In genomic region chr16:17277342-17278211, GRCm38 (mm10) we compare ENCODE assay signal across 8 mouse cellular contexts. TPM values are rescaled to one million over a fixed set of nuclear protein-coding genes. Genes with fewer than 3 reads are reported as not detected.
DNase-seq lines count a peak whose midpoint lies in the region; ATAC-seq and TF ChIP-seq lines count a peak whose summit lies in the region.

No protein-coding gene starts in this region.

- peak; percentile 6 for DNase-seq in ovary, postnatal 14 days (ENCODE audit: low spot score)
- no peak for DNase-seq in ovary, adult 18-20 months (ENCODE audit: low spot score)
- DNase-seq in layer of hippocampus, adult 2 months (ENCODE audit: low spot score in 2 of 2): peak; percentile 67 to 74
- peak; percentile 42 for DNase-seq in liver, postnatal 0 days
- no peak for DNase-seq in urinary bladder, postnatal 36 days (ENCODE audit: low spot score in 2 of 2)

- 7% methylated on average over 61 of the region's 61 CpGs for WGBS in heart, embryonic 16.5 days
- WGBS in liver, postnatal 0 days (ENCODE audit: insufficient replicate concordance): 7% methylated on average over 61 of the region's 61 CpGs
- WGBS in olfactory bulb, adult 2 months: 9% methylated on average over 61 of the region's 61 CpGs

- TF ChIP-seq POLR2A in olfactory bulb, adult 2 months (IDR thresholded peaks at IDR 0.05; ENCODE audit: insufficient read depth, low read depth, low read length): no peak

- peak overlapping the region; percentile 78 for H3K4me3 ChIP-seq in heart, embryonic 16.5 days (ENCODE audit: low read length)
- peak overlapping the region; percentile 87 for H3K4me3 ChIP-seq in layer of hippocampus, adult 2 months
- peak overlapping the region; percentile 58 for H3K4me3 ChIP-seq in liver, postnatal 0 days (ENCODE audit: low read depth, low read length)
- H3K4me3 ChIP-seq in olfactory bulb, adult 2 months (ENCODE audit: insufficient read depth, low read depth, low read length): peak overlapping the region; percentile 64

- H3K27ac ChIP-seq in heart, embryonic 16.5 days (ENCODE audit: low read length): no peak overlapping the region
- peak overlapping the region; percentile 94 for H3K27ac ChIP-seq in layer of hippocampus, adult 2 months
- no peak overlapping the region for H3K27ac ChIP-seq in liver, postnatal 0 days (ENCODE audit: low read depth)
- peak overlapping the region; percentile 10; the same call in 1 of the 2 replicates for H3K27ac ChIP-seq in olfactory bulb, adult 2 months (ENCODE audit: insufficient read depth, low read depth, low read length)

- peak overlapping the region; percentile 58 for H3K9ac ChIP-seq in heart, embryonic 16.5 days (ENCODE audit: low read length)
- no peak overlapping the region for H3K9ac ChIP-seq in liver, postnatal 0 days (replicated peaks)

- peaks cover 13% of the 10 kb centered on the region for H3K36me3 ChIP-seq in heart, embryonic 16.5 days (ENCODE audit: control insufficient read depth, insufficient read depth)
- H3K36me3 ChIP-seq in liver, postnatal 0 days (replicated peaks; ENCODE audit: insufficient read depth, low read length): peaks cover 14% of the 10 kb centered on the region

- TF ChIP-seq EP300 in liver, postnatal 0 days (IDR thresholded peaks at IDR 0.05; ENCODE audit: low read depth): no peak

- ATAC-seq in common myeloid progenitor, adult 5-6 weeks (replicated peaks; ENCODE audit: low read depth, poor library complexity, severe bottlenecking): peak; percentile 62
- ATAC-seq in heart, embryonic 16.5 days (replicated peaks; ENCODE audit: extremely low read depth, insufficient read depth, low FRiP score): no peak
- no peak for ATAC-seq in liver, postnatal 0 days

- peak overlapping the region; percentile 99 for H3K4me2 ChIP-seq in heart, embryonic 16.5 days (ENCODE audit: low read depth, low read length)
- H3K4me2 ChIP-seq in liver, postnatal 0 days (ENCODE audit: low read depth, low read length): peak overlapping the region; percentile 95

- H3K27me3 ChIP-seq in heart, embryonic 16.5 days (ENCODE audit: control insufficient read depth, insufficient read depth, low read length): peaks cover 19% of the 10 kb centered on the region
- H3K27me3 ChIP-seq in liver, postnatal 0 days (ENCODE audit: insufficient read depth, low read length): peaks cover 18% of the 10 kb centered on the region

- no peaks in the 10 kb centered on the region for H3K9me3 ChIP-seq in heart, embryonic 16.5 days (replicated peaks; ENCODE audit: control insufficient read depth, low read length)
- no peaks in the 10 kb centered on the region for H3K9me3 ChIP-seq in liver, postnatal 0 days (ENCODE audit: low read length)

- H3K4me1 ChIP-seq in heart, embryonic 16.5 days (ENCODE audit: control insufficient read depth, insufficient read depth, low read length): peaks cover 18% of the 10 kb centered on the region
- peaks cover 18% of the 10 kb centered on the region for H3K4me1 ChIP-seq in liver, postnatal 0 days (ENCODE audit: insufficient read depth)
- peaks cover 17% of the 10 kb centered on the region for H3K4me1 ChIP-seq in olfactory bulb, adult 2 months (ENCODE audit: control insufficient read depth, insufficient read depth, low read length)

- no peak; the same call in 1 of the 2 replicates for TF ChIP-seq CTCF in layer of hippocampus, adult 2 months (conservative IDR thresholded peaks at IDR 0.05)
- TF ChIP-seq CTCF in liver, postnatal 0 days (IDR thresholded peaks at IDR 0.05; ENCODE audit: low read depth): no peak
- TF ChIP-seq CTCF in olfactory bulb, adult 2 months (IDR thresholded peaks at IDR 0.05; ENCODE audit: insufficient read depth, low read depth, low read length): no peak

RNA-seq across cellular contexts. Expression of gene Tmem191c, which starts 1.7 kb away (rescaled TPM):
- 4.1 and 10.6 TPM in 2 replicates for total RNA-seq in common myeloid progenitor, adult 5-6 weeks (2017)
- polyA plus RNA-seq in heart, embryonic 16.5 days (2015; fragmentation: Nextera tagmentation; extraction: Ambion mirVana): 10.8 and 15.0 TPM in 2 replicates
- total RNA-seq in layer of hippocampus, adult 2 months (2021): 100 to 1,000 TPM in 1 of 2 experiments, 10 to 100 TPM in 1; 98.5 to 116 TPM
- polyA plus RNA-seq in liver, postnatal 0 days (2015; fragmentation: Nextera tagmentation; extraction: Ambion mirVana): 1.6 and 2.7 TPM in 2 replicates
- polyA plus RNA-seq in olfactory bulb, adult 2 months (2012; ENCODE audit: insufficient read depth, insufficient read length, low replicate concordance, missing spikeins): not detected in 2 replicates

RNA-seq across cellular contexts. Expression of gene Hic2, which starts 44.2 kb away (rescaled TPM):
- 1.5 and 1.6 TPM in 2 replicates for total RNA-seq in common myeloid progenitor, adult 5-6 weeks (2017)
- polyA plus RNA-seq in heart, embryonic 16.5 days (2015; fragmentation: Nextera tagmentation; extraction: Ambion mirVana): 4.0 and 5.0 TPM in 2 replicates
- 1 to 10 TPM; 5.2 to 5.5 TPM for total RNA-seq in layer of hippocampus, adult 2 months (2021)
- polyA plus RNA-seq in liver, postnatal 0 days (2015; fragmentation: Nextera tagmentation; extraction: Ambion mirVana): 1.4 and 1.6 TPM in 2 replicates
- not detected in 2 replicates for polyA plus RNA-seq in olfactory bulb, adult 2 months (2012; ENCODE audit: insufficient read depth, insufficient read length, low replicate concordance, missing spikeins)

RNA-seq across cellular contexts. Expression of gene Serpind1, which starts 53.6 kb away (rescaled TPM):
- 0.09 TPM in 1 of 2 replicates, not detected in the other for total RNA-seq in common myeloid progenitor, adult 5-6 weeks (2017)
- polyA plus RNA-seq in heart, embryonic 16.5 days (2015; fragmentation: Nextera tagmentation; extraction: Ambion mirVana): 0.66 and 0.67 TPM in 2 replicates
- 1 to 10 TPM in 1 of 2 experiments, under 1 TPM in 1; 0.79 to 1.4 TPM for total RNA-seq in layer of hippocampus, adult 2 months (2021)
- polyA plus RNA-seq in liver, postnatal 0 days (2015; fragmentation: Nextera tagmentation; extraction: Ambion mirVana): 306 and 316 TPM in 2 replicates
- not detected in 2 replicates for polyA plus RNA-seq in olfactory bulb, adult 2 months (2012; ENCODE audit: insufficient read depth, insufficient read length, low replicate concordance, missing spikeins)

Comparison
In these comparisons a context has a peak if more than half of its experiments do, and no peak if none do; other contexts are left out.
1. DNase-seq: peak in ovary, postnatal 14 days (single experiment), layer of hippocampus, adult 2 months (2 of 2) and liver, postnatal 0 days (single experiment); none in ovary, adult 18-20 months (single experiment) and urinary bladder, postnatal 36 days (0 of 2).
2. H3K27ac ChIP-seq: peak in layer of hippocampus, adult 2 months (single experiment) and olfactory bulb, adult 2 months (single experiment); none in heart, embryonic 16.5 days (single experiment) and liver, postnatal 0 days (single experiment).
3. RNA of gene Serpind1, which starts 53.6 kb away (polyA plus RNA-seq): 306 to 316 TPM in liver, postnatal 0 days; 0.66 to 0.67 TPM in heart, embryonic 16.5 days and not detected in olfactory bulb, adult 2 months; every median in the first group is over 100 times any median in the second.
4. Peak in every context shown above with its lines, with median percentiles within 50 percentile points of each other: H3K4me3 ChIP-seq.